Mouse (Mus musculus): ENCODE results near the gene Klf3. TPM values are rescaled to one million over a fixed set of nuclear protein-coding genes. Genes with fewer than 3 reads are reported as not detected.

Klf3 gene
- polyA plus RNA-seq, 1 experiment from 2014 or later: 68.1 TPM

- H3K4me2 ChIP-seq (ENCODE audit: low read depth, low read length): peak overlapping the region; percentile 54
- ATAC-seq: no peak
- no peaks in the 10 kb centered on the region for H3K36me3 ChIP-seq (ENCODE audit: control insufficient read depth, insufficient read depth, low read length)
- no peaks in the 10 kb centered on the region for H3K9me3 ChIP-seq (ENCODE audit: control insufficient read depth, low read length)
- peak overlapping the region; percentile 29 for H3K4me3 ChIP-seq (ENCODE audit: low read length)
- WGBS: 38% methylated on average over 4 of the region's 4 CpGs
- H3K4me1 ChIP-seq (ENCODE audit: control insufficient read depth, insufficient read depth, low read length): peaks cover 57% of the 10 kb centered on the region
- H3K27me3 ChIP-seq (replicated peaks; ENCODE audit: control insufficient read depth, insufficient read depth, low read length): no peaks in the 10 kb centered on the region
- H3K27ac ChIP-seq (ENCODE audit: low read length): peak overlapping the region; percentile 95
- no peak overlapping the region; the same call in 1 of the 2 replicates for H3K9ac ChIP-seq (ENCODE audit: low read depth, low read length)
Measured at GRCm38 (mm10) chr5:64807603-64808002, 4.4 kb downstream of the Klf3 start.

GRCm38 (mm10) chr5:64808106-64809010 lies 5.2 kb downstream of the Klf3 start:
- Histone ChIP-seq H3K9me3 (ENCODE audit: control insufficient read depth, low read length) (no peaks in the 10 kb centered on the region), H3K4me2 (ENCODE audit: low read depth, low read length) (peak overlapping the region; percentile 54), H3K27me3 (replicated peaks; ENCODE audit: control insufficient read depth, insufficient read depth, low read length) (no peaks in the 10 kb centered on the region), H3K4me1 (ENCODE audit: control insufficient read depth, insufficient read depth, low read length) (peaks cover 62% of the 10 kb centered on the region), H3K36me3 (ENCODE audit: control insufficient read depth, insufficient read depth, low read length) (no peaks in the 10 kb centered on the region), H3K9ac (ENCODE audit: low read depth, low read length) (peak overlapping the region; percentile 57), H3K4me3 (ENCODE audit: low read length) (peak overlapping the region; percentile 29), H3K27ac (ENCODE audit: low read length) (peak overlapping the region; percentile 95)
- 52% methylated on average over 24 of the region's 24 CpGs for WGBS
- no peak for ATAC-seq

GRCm38 (mm10) chr5:64809257-64809656 lies 6.1 kb downstream of the Klf3 start:
- H3K36me3 ChIP-seq (ENCODE audit: control insufficient read depth, insufficient read depth, low read length): no peaks in the 10 kb centered on the region
- H3K27ac ChIP-seq (ENCODE audit: low read length): peak overlapping the region; percentile 95
- H3K9me3 ChIP-seq (ENCODE audit: control insufficient read depth, low read length): no peaks in the 10 kb centered on the region
- peaks cover 66% of the 10 kb centered on the region for H3K4me1 ChIP-seq (ENCODE audit: control insufficient read depth, insufficient read depth, low read length)
- H3K27me3 ChIP-seq (replicated peaks; ENCODE audit: control insufficient read depth, insufficient read depth, low read length): no peaks in the 10 kb centered on the region
- 0 out of 2 replicates have a peak overlapping the region, but pooled peaks have one; percentile 15 for H3K9ac ChIP-seq (ENCODE audit: low read depth, low read length)
- ATAC-seq: no peak
- H3K4me3 ChIP-seq (ENCODE audit: low read length): no peak overlapping the region
- H3K4me2 ChIP-seq (ENCODE audit: low read depth, low read length): no peak overlapping the region
- WGBS: 67% methylated on average over 7 of the region's 7 CpGs

DNA sequence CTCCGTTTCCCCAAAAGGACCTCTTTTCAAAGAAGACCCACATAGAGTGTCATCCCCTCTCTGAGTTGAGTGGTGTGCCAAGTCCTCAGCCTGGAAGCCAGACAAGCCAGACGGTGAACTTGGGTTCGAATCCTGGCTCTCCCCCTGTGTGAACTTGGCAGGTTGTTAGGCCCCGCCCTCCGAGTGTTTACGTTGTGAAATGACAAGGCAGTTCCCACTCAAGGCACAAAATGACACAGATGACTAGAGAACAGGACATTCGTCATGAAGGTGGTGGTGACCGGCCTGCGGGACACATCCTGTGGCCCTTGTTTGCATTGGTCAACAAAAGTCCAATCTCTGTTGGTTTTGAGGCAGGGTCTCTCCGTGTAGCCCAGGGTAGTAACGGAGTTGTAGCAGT lies 6.7 kb downstream of the Klf3 start:
- whole genome bisulfite sequencing: 71% methylated on average over 11 of the region's 11 CpGs
- Histone ChIP-seq H3K4me2 (ENCODE audit: low read depth, low read length) (0 out of 2 replicates have a peak overlapping the region, but pooled peaks have one; percentile 14), H3K4me1 (ENCODE audit: control insufficient read depth, insufficient read depth, low read length) (peaks cover 70% of the 10 kb centered on the region), H3K9me3 (ENCODE audit: control insufficient read depth, low read length) (no peaks in the 10 kb centered on the region), H3K27me3 (replicated peaks; ENCODE audit: control insufficient read depth, insufficient read depth, low read length) (no peaks in the 10 kb centered on the region), H3K9ac (ENCODE audit: low read depth, low read length) (peak overlapping the region; percentile 58; the same call in 1 of the 2 replicates), H3K27ac (ENCODE audit: low read length) (peak overlapping the region; percentile 95), H3K4me3 (ENCODE audit: low read length) (no peak overlapping the region), H3K36me3 (ENCODE audit: control insufficient read depth, insufficient read depth, low read length) (no peaks in the 10 kb centered on the region)
- no peak for ATAC-seq

DNA sequence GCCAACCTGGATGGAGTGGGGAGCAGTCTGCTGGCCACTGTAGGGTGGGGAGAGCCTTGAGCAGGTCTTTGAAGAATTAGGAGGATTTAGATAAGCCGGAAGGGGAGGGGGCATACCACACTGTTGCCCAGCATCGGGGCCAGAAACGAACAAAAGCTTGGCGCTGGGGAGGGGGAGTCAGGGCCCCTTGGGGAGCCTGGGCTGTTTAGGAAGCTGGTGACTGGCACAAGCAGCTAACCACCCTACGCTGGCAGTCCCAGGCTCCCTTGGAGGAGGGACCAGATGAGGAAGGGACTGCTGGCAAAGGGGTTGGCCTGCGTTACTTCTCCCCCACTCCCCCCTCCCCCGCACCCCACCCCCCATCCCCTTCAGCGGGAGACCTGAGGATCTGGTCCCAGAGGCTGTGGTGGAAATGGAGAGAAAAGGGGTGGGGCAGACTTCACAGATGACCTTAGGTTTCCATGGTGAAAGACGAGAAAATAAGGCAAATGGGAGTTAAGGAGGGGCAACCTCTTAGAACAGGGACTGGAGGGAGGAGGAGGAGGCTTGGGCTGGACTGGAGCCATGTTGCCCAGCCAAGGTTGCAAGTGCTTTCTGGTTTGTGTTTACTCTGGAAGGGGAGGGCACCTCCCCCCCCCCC lies 7.8 kb downstream of the Klf3 start:
- H3K9me3 ChIP-seq (ENCODE audit: control insufficient read depth, low read length): no peaks in the 10 kb centered on the region
- peak overlapping the region; percentile 63 for H3K4me2 ChIP-seq (ENCODE audit: low read depth, low read length)
- peak; percentile 57 for ATAC-seq
- H3K27me3 ChIP-seq (replicated peaks; ENCODE audit: control insufficient read depth, insufficient read depth, low read length): no peaks in the 10 kb centered on the region
- H3K4me3 ChIP-seq (ENCODE audit: low read length): peak overlapping the region; percentile 38
- no peaks in the 10 kb centered on the region for H3K36me3 ChIP-seq (ENCODE audit: control insufficient read depth, insufficient read depth, low read length)
- WGBS: 7% methylated on average over 7 of the region's 9 CpGs
- H3K4me1 ChIP-seq (ENCODE audit: control insufficient read depth, insufficient read depth, low read length): peaks cover 79% of the 10 kb centered on the region
- peak overlapping the region; percentile 58 for H3K9ac ChIP-seq (ENCODE audit: low read depth, low read length)
- H3K27ac ChIP-seq (ENCODE audit: low read length): peak overlapping the region; percentile 95

DNA sequence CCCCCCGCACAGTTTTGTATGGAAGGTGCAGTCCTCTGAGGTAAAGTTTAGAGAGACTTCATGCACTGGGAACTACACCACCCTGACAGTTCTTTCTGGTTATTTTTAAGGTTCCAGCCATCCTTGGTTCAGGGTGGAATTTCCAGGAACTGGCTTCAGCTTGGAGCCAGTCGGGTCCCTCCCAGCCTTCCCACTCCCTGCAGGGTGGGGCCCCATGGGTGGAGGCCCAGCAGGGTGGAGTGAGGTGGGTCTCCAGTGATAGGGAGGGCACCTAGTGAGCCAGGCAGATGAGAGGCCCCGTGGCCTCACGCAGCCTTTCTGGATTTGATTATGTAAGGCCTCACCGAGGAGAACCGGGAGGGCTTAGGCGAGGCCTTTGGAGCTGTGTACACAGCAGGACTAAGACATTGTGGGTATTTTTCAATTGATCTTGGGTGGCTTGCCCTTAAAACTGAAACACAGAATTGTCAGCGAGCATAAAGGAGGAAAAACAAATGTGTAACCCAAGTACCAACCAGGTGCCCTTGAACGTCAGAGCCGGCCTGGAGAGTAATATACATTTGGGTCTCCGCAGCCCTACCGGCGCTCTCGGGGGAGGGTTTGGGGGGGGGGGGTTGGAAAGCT lies 8.4 kb downstream of the Klf3 start:
- ATAC-seq: peak; percentile 93
- Histone ChIP-seq H3K4me2 (ENCODE audit: low read depth, low read length) (peak overlapping the region; percentile 63), H3K27me3 (replicated peaks; ENCODE audit: control insufficient read depth, insufficient read depth, low read length) (no peaks in the 10 kb centered on the region), H3K4me1 (ENCODE audit: control insufficient read depth, insufficient read depth, low read length) (peaks cover 81% of the 10 kb centered on the region), H3K27ac (ENCODE audit: low read length) (peak overlapping the region; percentile 95), H3K9me3 (ENCODE audit: control insufficient read depth, low read length) (no peaks in the 10 kb centered on the region), H3K36me3 (ENCODE audit: control insufficient read depth, insufficient read depth, low read length) (no peaks in the 10 kb centered on the region), H3K9ac (ENCODE audit: low read depth, low read length) (peak overlapping the region; percentile 58), H3K4me3 (ENCODE audit: low read length) (peak overlapping the region; percentile 38)
- 7% methylated on average over 13 of the region's 14 CpGs for WGBS

DNA sequence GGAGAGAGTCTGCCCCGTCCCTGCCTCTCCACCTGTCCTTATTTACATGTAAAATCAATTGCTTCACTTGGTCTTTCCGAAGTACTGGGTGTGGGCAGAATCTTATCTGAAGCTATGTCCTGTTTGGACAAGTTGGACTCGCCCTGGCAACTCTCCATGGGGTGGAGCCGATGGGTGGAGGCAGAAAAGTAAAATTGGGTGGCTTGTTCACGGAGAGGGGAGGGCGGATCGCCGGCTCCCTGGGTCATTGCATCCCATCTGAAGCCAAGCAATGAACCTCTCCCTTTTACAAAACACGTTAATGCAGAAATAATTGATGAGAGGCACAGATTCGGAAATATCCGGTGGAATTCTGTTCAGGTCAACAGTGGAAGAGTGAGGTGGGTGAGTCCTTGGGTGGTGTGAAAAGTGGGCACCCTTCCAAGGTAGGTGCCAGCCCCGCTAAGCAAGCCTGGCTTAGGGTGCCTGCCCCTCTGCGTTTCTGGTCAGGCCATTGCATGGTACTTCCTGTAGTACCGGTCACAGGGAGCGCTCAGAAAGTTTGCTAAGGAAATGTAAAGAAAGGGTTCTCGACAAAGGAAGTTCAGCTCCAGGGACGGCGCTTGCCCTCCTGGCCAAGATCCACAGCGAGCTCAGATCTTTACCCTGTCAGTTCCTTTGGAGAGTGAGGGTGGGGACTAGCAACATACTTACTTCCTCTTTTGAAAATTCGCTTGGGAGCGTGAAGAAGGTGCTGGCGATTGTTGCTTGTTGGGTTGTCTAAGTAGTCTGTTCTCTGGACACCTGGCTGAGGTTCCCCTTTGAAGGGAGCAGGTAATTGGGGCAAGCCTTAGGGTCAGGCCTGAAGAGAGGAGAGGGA lies 9.2 kb downstream of the Klf3 start:
- WGBS: 12% methylated on average over 22 of the region's 22 CpGs
- H3K4me1 ChIP-seq (ENCODE audit: control insufficient read depth, insufficient read depth, low read length): peaks cover 87% of the 10 kb centered on the region
- H3K36me3 ChIP-seq (ENCODE audit: control insufficient read depth, insufficient read depth, low read length): 0 out of 2 replicates have a peak, but pooled peaks cover 3% of the 10 kb centered on the region
- ATAC-seq: peak; percentile 68
- peak overlapping the region; percentile 58 for H3K9ac ChIP-seq (ENCODE audit: low read depth, low read length)
- H3K4me3 ChIP-seq (ENCODE audit: low read length): peak overlapping the region; percentile 38
- peak overlapping the region; percentile 63 for H3K4me2 ChIP-seq (ENCODE audit: low read depth, low read length)
- H3K9me3 ChIP-seq (ENCODE audit: control insufficient read depth, low read length): no peaks in the 10 kb centered on the region
- H3K27ac ChIP-seq (ENCODE audit: low read length): peak overlapping the region; percentile 95
- no peaks in the 10 kb centered on the region for H3K27me3 ChIP-seq (replicated peaks; ENCODE audit: control insufficient read depth, insufficient read depth, low read length)

DNA sequence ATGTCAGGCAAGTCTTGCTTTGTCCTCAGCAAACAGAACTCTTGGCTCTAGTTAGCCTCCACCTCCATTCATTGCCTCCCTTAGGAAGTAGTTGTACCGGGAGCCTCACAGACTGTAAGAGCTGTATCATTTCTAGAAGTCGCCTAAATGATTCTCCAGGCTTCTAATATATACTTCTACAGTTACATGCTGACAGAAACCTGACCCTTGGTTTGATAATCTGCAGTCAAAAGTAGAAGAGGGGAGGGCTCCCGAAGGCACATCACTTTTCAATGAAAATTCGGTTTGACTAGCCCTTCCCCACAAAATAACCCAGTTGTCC lies 9.8 kb downstream of the Klf3 start:
- Histone ChIP-seq H3K4me1 (ENCODE audit: control insufficient read depth, insufficient read depth, low read length) (peaks cover 83% of the 10 kb centered on the region), H3K27me3 (replicated peaks; ENCODE audit: control insufficient read depth, insufficient read depth, low read length) (no peaks in the 10 kb centered on the region), H3K9ac (ENCODE audit: low read depth, low read length) (peak overlapping the region; percentile 58), H3K4me2 (ENCODE audit: low read depth, low read length) (peak overlapping the region; percentile 63), H3K9me3 (ENCODE audit: control insufficient read depth, low read length) (no peaks in the 10 kb centered on the region), H3K36me3 (ENCODE audit: control insufficient read depth, insufficient read depth, low read length) (0 out of 2 replicates have a peak, but pooled peaks cover 4% of the 10 kb centered on the region), H3K4me3 (ENCODE audit: low read length) (peak overlapping the region; percentile 38), H3K27ac (ENCODE audit: low read length) (peak overlapping the region; percentile 95)
- WGBS: 21% methylated on average over 4 of the region's 4 CpGs
- ATAC-seq: no peak
